Mouse (Mus musculus) liver, postnatal 0 days (tissue): ENCODE measurements around the gene Ppie. TPM values are rescaled to one million over a fixed set of nuclear protein-coding genes. Genes with fewer than 3 reads are reported as not detected.
"Not testable (repeated sequence)": the region's sequence is repeated elsewhere in the genome, so short reads cannot be mapped to it uniquely, and the experiment has no call there.

ENCODE experiments used
- ATAC-seq: fragments of 200-750 bp; cut with Nextera tagmentation; 2 replicates; pipeline ENCODE4 v1.8.0; 2017; ENCODE audit warnings: mild to moderate bottlenecking, moderate library complexity
- DNase-seq: peaks from one replicate; pipeline ENCODE4 v3.0.0-alpha.2; 2016
- H3K27ac ChIP-seq: fragments of 300-500 bp; sonication (generic); 2 replicates; pipeline ENCODE4 v1.5.1; 2014; ENCODE audit warnings: antibody characterized with exemption, moderate library complexity, mild to moderate bottlenecking, low read depth
- H3K27me3 ChIP-seq: fragments of 300-500 bp; sonication (generic); 2 replicates; pipeline ENCODE4 v1.6.1; 2014; ENCODE audit warnings: low read length, control low read depth, mixed read lengths; ENCODE audit not compliant: insufficient read depth
- H3K36me3 ChIP-seq: fragments of 300-500 bp; sonication (generic); replicated peaks from 2 replicates; pipeline ENCODE4 v1.6.1; 2014; ENCODE audit warnings: mild to moderate bottlenecking, control low read depth, low read length, moderate library complexity, mixed read lengths; ENCODE audit not compliant: insufficient read depth
- H3K4me1 ChIP-seq: fragments of 300-500 bp; sonication (generic); 2 replicates; pipeline ENCODE4 v1.6.1; 2014; ENCODE audit warnings: antibody characterized with exemption, mild to moderate bottlenecking, control low read depth; ENCODE audit not compliant: insufficient read depth
- H3K4me2 ChIP-seq: fragments of 300-500 bp; sonication (generic); 2 replicates; pipeline ENCODE4 v1.6.1; 2014; ENCODE audit warnings: low read depth, mild to moderate bottlenecking, low read length, moderate library complexity, mixed read lengths
- H3K4me3 ChIP-seq: fragments of 300-500 bp; sonication (generic); 2 replicates; pipeline ENCODE4 v1.5.1; 2014; ENCODE audit warnings: low read depth, low read length
- H3K9ac ChIP-seq: fragments of 300-500 bp; sonication (generic); replicated peaks from 2 replicates; pipeline ENCODE4 v1.6.1; 2014; ENCODE audit warnings: mild to moderate bottlenecking, moderate library complexity
- H3K9me3 ChIP-seq: fragments of 300-500 bp; sonication (generic); 2 replicates; pipeline ENCODE4 v1.6.1; 2016; ENCODE audit warnings: mild to moderate bottlenecking, control low read depth, low read length, mixed read lengths
- CTCF ChIP-seq: sonication (generic); IDR thresholded peaks from 2 replicates; pipeline ENCODE4 v1.5.1; 2016; ENCODE audit warnings: antibody characterized with exemption, low read depth
- EP300 ChIP-seq: IDR thresholded peaks from 2 replicates; pipeline ENCODE4 v1.6.1; 2016; ENCODE audit warnings: antibody characterized with exemption, low read depth, mild to moderate bottlenecking
- WGBS: fragments of 180-500 bp; shearing (Covaris S2); extraction: QIAGEN DNeasy Blood & Tissue Kit; methylation state at CpG from one replicate; pipeline ENCODE4 v1.1.7; 2014; ENCODE audit not compliant: insufficient replicate concordance; 5-methylcytosine and 5-hydroxymethylcytosine counted together
- polyA plus RNA-seq: library from polyadenylated mRNA; unstranded; fragments of >200 nt; fragmentation: Nextera tagmentation; extraction: Ambion mirVana; gene quantifications from 2 replicates; pipeline ENCODE4 v1.2.1, GENCODE M21; 2015

Ppie gene
- polyA plus RNA-seq, 1 experiment from 2014 or later, result 26.6 TPM

- no peak for ATAC-seq
- H3K4me2 ChIP-seq, result no peak overlapping the region
Observed at GRCm38 (mm10) chr4:123164157-123164556, 24.4 kb upstream of the Ppie start.

DNA sequence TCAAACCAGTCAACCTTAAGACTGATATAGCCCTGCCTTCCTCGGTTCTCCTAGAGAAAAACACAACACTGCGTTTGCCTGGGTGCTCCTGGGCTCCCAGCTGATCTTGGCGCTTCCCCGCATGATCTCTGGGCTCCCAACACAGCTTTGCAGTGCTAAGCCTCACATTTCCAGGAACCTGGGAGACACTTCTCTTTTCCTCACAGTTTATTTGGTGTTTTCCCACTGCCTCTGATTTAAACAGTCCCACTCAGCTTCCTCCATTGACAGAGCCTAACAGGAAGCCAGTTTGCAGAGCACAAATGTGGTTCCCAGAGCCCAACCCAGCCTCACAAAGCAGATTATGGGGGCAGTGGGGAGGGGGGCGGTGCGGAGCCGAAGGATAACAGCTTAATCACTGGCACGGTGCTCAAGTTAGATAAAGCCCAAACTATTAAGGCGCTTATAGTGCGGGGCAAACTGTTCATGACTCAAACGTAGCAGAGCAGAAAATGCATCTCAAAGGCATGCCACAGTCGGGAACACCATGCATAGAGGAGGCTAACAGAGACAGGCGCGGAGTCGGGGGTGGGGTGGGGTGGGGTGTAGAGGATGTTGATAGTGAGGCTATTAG lies 22.7 kb upstream of the Ppie start:
- H3K27ac ChIP-seq, result no peak overlapping the region
- peaks cover 8% of the 10 kb centered on the region for H3K27me3 ChIP-seq
- DNase-seq (no peak), ATAC-seq (no peak)
- no peaks in the 10 kb centered on the region for H3K36me3 ChIP-seq
- H3K4me2 ChIP-seq, result no peak overlapping the region
- WGBS, result 8% methylated on average over 15 of the region's 15 CpGs
- H3K9me3 ChIP-seq, result no peaks in the 10 kb centered on the region
- TF ChIP-seq CTCF (no peak), EP300 (no peak)
- no peak overlapping the region for H3K9ac ChIP-seq
- no peaks in the 10 kb centered on the region for H3K4me1 ChIP-seq
- H3K4me3 ChIP-seq, result no peak overlapping the region

More at GRCm38 (mm10) chr4:123164157-123164556, 24.4 kb upstream of the Ppie start:
- Histone ChIP-seq H3K36me3 (no peaks in the 10 kb centered on the region), H3K9ac (no peak overlapping the region), H3K4me3 (no peak overlapping the region), H3K9me3 (no peaks in the 10 kb centered on the region), H3K4me1 (no peaks in the 10 kb centered on the region), H3K27ac (no peak overlapping the region), H3K27me3 (peaks cover 8% of the 10 kb centered on the region)
- TF ChIP-seq CTCF, result no peak
- TF ChIP-seq EP300, result no peak
- DNase-seq, result no peak
- WGBS, result 78% methylated on average over 15 of the region's 15 CpGs

DNA sequence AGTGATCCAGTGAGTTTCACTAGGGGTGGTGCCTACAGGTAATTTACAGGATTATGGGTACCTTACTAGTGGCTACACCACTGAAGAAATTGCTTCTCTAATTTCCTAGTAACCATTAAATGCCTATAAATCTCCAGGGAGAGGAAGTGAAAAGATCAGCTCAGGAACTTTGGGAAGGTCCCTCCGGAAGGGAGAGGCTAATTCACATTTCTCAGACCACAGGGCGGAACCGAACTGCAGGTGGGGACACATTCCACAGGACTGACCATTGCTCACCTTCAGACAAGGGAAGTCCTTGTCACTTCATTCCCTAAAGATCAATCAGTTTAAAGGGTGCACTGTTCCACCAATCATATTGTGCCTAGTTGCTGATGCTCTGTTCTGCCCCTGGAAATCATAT lies 21.5 kb upstream of the Ppie start:
- H3K4me3 ChIP-seq, H3K4me1 ChIP-seq, H3K27ac ChIP-seq, H3K36me3 ChIP-seq, ATAC-seq, H3K9me3 ChIP-seq, H3K27me3 ChIP-seq, H3K9ac ChIP-seq, H3K4me2 ChIP-seq, DNase-seq: not testable (repeated sequence)
- WGBS, result 64% methylated on average over 3 of the region's 3 CpGs

DNA sequence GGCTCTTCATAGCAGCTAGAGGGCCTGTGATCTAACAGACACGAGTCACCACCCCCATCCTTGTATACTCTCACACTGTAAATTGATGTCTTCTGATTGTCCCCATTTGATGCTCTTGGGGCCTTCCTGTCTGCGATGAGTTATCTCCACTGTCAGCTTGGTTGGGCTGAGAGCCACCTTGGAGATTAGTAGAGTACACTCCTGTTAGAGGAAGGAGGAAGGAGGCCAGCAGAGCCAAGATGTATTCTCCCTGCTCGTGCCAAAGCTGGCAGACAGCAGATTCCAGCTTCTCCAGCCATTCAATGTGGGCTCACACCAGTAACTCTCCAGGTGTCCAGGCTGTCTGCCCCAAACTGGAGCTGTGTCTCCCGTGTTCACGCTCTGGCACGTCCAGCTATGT lies 20.8 kb upstream of the Ppie start:
- Histone ChIP-seq H3K4me2 (no peak overlapping the region), H3K36me3 (no peaks in the 10 kb centered on the region), H3K27me3 (peaks cover 9% of the 10 kb centered on the region), H3K4me1 (no peaks in the 10 kb centered on the region), H3K9ac (no peak overlapping the region), H3K4me3 (no peak overlapping the region), H3K9me3 (no peaks in the 10 kb centered on the region), H3K27ac (no peak overlapping the region)
- DNase-seq, result no peak
- WGBS, result 62% methylated on average over 6 of the region's 6 CpGs
- TF ChIP-seq CTCF (no peak), EP300 (no peak)
- no peak for ATAC-seq

GRCm38 (mm10) chr4:123155840-123156239 lies 16.1 kb upstream of the Ppie start:
- H3K4me3 ChIP-seq, result no peak overlapping the region
- H3K9me3 ChIP-seq, result no peaks in the 10 kb centered on the region
- H3K4me1 ChIP-seq, result no peaks in the 10 kb centered on the region
- TF ChIP-seq CTCF (no peak), EP300 (no peak)
- no peak overlapping the region for H3K4me2 ChIP-seq
- no peaks in the 10 kb centered on the region for H3K36me3 ChIP-seq
- H3K27ac ChIP-seq, result no peak overlapping the region
- H3K27me3 ChIP-seq, result 0 out of 2 replicates have a peak, but pooled peaks cover 6% of the 10 kb centered on the region
- no peak for ATAC-seq
- DNase-seq, result no peak
- no peak overlapping the region for H3K9ac ChIP-seq

DNA sequence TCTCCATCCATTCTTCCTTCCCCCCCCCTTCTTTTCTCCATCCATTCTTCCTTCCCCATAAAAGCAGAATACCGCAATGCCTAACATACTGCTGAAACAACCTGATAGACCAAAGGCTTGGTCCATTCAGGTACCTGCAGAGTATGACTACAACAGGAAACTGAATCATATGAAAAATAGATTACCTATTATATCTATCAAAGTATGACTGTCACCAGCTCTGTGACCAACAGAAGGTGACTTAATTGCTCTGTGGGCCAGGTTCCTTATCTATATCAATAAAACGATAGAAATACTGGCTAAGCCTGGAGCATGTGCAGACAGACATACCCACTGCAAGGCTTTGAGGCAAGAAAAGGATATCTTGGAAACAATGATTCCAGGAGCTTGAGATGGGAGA lies 15.7 kb upstream of the Ppie start:
- TF ChIP-seq CTCF, result no peak
- no peak for TF ChIP-seq EP300
- Histone ChIP-seq H3K27ac (no peak overlapping the region), H3K4me3 (no peak overlapping the region), H3K27me3 (0 out of 2 replicates have a peak, but pooled peaks cover 6% of the 10 kb centered on the region), H3K9me3 (no peaks in the 10 kb centered on the region), H3K4me2 (no peak overlapping the region), H3K4me1 (no peaks in the 10 kb centered on the region), H3K36me3 (no peaks in the 10 kb centered on the region), H3K9ac (no peak overlapping the region)
- WGBS, result 51% methylated on average over 2 of the region's 2 CpGs
- no peak for DNase-seq
- no peak for ATAC-seq

DNA sequence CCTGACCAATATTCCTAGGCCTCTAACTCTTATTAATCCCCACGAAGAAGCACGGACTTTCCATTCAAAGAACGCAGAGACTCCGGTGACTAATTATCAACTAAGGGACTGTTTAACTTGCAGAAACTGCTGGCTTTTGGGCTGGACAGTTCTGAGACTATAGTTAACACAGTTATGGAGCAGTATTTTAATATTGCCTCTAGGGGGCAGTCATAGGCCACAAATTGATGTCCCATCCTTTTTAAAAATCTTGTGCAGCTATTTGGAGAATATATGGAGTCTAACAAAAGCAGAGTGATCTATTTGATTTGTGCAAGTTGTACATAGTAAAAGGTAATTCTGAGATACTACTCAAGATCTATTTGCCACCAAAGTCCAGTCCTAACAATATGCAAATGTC lies 15.3 kb upstream of the Ppie start:
- 0 out of 2 replicates have a peak, but pooled peaks cover 3% of the 10 kb centered on the region for H3K27me3 ChIP-seq
- DNase-seq (no peak), ATAC-seq (no peak)
- no peaks in the 10 kb centered on the region for H3K36me3 ChIP-seq
- WGBS, result 17% methylated on average over 4 of the region's 4 CpGs
- H3K9ac ChIP-seq, result no peak overlapping the region
- no peaks in the 10 kb centered on the region for H3K4me1 ChIP-seq
- no peaks in the 10 kb centered on the region for H3K9me3 ChIP-seq
- no peak overlapping the region for H3K27ac ChIP-seq
- no peak overlapping the region for H3K4me2 ChIP-seq
- H3K4me3 ChIP-seq, result no peak overlapping the region
- peak; percentile 58 for TF ChIP-seq CTCF
- no peak for TF ChIP-seq EP300
